Mouse (Mus musculus): Measurements from ENCODE around the gene Olfr55. TPM values are rescaled to one million over a fixed set of nuclear protein-coding genes. Genes with fewer than 3 reads are reported as not detected.
"Not testable (repeated sequence)": the region's sequence is repeated elsewhere in the genome, so short reads cannot be mapped to it uniquely, and the experiment has no call there.

Gene Olfr55
- not detected for total RNA-seq (2021)
- long read RNA-seq, experiment 1: 0 reads
- long read RNA-seq, experiment 2: 0 reads

DNA sequence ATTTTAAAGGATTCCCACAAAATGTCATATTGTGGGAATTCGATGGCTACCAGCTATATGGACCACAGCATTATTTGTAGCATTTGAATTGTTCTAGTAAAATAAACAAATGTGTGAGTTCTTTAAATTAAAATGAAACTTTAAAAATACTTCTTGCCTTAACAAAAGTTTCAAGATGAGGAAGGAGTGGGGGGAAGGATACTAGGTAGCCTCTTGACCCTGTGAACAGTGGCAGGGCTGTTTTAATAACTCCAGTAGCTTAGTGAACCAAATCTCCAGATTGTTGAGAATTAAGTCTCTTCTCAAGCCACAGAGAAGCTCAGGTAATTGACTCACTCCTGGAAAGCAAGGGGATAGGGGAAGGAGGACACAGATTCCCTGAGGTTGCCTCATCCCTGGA lies at the start of gene Olfr55:
Gene Olfr55, plus strand, starts transcription at position 301 of the 400 bp plus-strand sequence.
- DNase-seq (ENCODE audit: low spot score in 2 of 2): not testable (repeated sequence)

DNA sequence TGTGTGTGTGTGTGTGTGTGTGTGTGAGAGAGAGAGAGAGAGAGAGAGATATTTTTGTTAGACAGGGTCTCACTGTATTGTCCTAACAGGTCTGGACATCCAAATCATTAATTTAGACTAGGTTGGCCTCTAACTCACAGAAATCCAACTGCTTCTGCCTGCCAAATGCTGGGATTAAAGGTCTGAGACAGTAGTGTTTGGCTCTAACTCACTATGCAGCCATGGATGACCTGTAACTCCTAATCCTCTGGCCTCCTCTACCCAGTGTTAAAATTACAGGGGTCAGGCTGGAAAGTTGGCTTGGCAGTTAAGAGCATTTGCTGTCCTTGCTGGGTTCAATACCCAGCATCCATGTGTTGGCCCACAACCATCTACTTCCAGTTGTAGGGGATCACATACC lies 43.7 kb upstream of the Olfr55 start:
- DNase-seq (ENCODE audit: low spot score in 2 of 2): no peak

DNA sequence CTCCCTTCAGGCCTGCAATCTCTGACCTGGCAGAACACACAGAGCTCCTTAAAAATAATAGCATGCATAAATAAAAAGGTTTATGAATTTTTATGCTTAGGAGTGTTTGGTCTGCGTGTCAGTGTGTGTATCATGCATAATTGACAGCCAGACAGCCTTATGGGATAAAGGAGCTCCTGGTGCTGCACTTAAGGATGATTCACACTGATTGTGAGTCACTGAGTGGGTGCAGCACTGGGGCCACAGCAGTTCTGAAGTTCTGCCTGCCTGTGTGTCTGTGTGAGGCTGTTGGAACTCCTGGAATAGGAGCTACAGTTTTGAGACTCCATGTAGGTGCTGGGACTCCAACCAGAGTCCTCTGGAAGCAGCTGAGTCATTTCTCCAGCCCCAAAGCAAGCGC lies 42.0 kb upstream of the Olfr55 start:
- DNase-seq (ENCODE audit: low spot score in 2 of 2): no peak

DNA sequence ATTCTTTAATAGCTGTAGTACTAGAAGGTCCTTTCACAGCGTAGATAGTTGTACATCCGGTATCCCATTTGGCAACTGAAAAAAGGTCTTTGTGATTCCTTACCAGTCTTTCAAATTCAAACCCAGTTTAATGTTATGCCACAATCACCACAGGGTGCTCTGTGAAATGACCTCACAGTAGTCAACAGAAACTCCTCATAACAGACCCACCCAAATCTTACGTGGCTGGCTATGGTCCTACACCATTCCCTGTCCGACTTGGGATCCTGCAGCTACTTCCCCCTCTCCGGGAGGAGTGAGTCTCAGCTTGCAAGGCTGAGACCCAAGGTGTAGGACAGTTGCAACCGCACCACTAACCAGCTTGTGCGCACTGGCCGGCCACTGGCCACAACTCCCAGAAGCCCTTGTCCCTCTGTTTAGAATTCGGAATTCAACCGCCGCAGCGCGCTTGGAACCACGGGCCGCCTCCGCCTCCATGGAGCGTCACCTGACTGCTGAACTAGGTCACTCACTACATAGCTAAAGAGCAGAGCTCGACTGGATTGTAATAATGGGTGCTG lies 28.9 kb upstream of the Olfr55 start, which contains the start of gene Morc2b:
Gene Morc2b, minus strand, starts transcription at position 423 of the 560 bp plus-strand sequence.
- no peak for DNase-seq (ENCODE audit: low spot score in 2 of 2)

DNA sequence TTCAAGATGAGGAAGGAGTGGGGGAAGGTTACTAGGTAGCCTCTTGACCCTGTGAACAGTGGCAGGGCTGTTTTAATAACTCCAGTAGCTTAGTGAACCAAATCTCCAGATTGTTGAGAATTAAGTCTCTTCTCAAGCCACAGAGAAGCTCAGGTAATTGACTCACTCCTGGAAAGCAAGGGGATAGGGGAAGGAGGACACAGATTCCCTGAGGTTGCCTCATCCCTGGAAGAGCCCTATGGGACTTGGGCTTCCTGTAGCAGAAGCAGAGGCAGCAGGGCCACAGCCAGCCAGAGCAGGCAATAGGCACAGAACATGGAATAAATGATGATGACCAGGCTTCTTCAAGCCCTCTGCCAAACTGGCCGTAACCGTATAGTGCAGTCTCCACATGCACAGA lies 22.8 kb downstream of the Olfr55 start, which contains the start of gene Olfr239:
Gene Olfr239, plus strand, starts transcription at position 301 of the 400 bp plus-strand sequence.
- not testable (repeated sequence) for DNase-seq (ENCODE audit: low spot score in 2 of 2)

DNA sequence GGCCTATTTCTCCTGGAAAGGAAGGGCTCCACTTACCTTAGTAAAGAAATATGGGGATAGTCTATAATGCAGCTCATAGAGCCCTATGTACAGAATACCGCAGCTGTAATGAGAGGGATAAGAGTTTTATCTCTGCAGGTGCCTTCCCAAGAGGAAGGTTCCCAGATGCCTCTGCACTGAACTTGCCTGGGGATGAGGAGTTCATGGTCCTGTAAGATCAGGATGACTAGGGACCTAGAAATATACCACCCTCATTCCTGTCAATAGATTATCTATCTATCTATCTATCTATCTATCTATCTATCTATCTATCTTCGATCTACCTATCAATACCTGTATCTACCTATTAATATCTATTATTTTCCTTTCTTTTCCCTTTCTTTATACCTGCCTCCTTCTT lies 53.3 kb downstream of the Olfr55 start, which contains the start of gene Olfr1564:
Gene Olfr1564, minus strand, starts transcription at position 101 of the 400 bp plus-strand sequence.
- DNase-seq (ENCODE audit: low spot score in 2 of 2): no peak

Other genes starting within 250 kb of the Olfr55 start
- 10 to 100 TPM; 49.7 to 67.3 TPM for gene Cyp4f13, start 221.0 kb upstream of the Olfr55 start, total RNA-seq (2021)
- 1 to 10 TPM; 5.6 to 5.7 TPM for gene Zfp472, start 202.6 kb upstream of the Olfr55 start, total RNA-seq (2021)
- gene Zfp952, start 175.3 kb upstream of the Olfr55 start, total RNA-seq (2021): 10 to 100 TPM; 10.1 to 12.3 TPM
- gene Zfp763, start 135.0 kb upstream of the Olfr55 start, total RNA-seq (2021): 1 to 10 TPM; 5.2 to 6.4 TPM
- gene 4921501E09Rik, start 100.4 kb upstream of the Olfr55 start, total RNA-seq (2021): not detected
- gene Zfp563, start 79.1 kb upstream of the Olfr55 start, total RNA-seq (2021): 10 to 100 TPM in 1 of 2 experiments, 1 to 10 TPM in 1; 7.2 to 10.8 TPM
- gene Morc2b, start 28.8 kb upstream of the Olfr55 start, total RNA-seq (2021): not detected
- not detected for gene Olfr239, start 22.9 kb downstream of the Olfr55 start, total RNA-seq (2021)
- gene Olfr1564, start 53.2 kb downstream of the Olfr55 start, total RNA-seq (2021): not detected
- 1 to 10 TPM; 5.8 to 8.6 TPM for gene Zfp955a, start 86.7 kb downstream of the Olfr55 start, total RNA-seq (2021)
- under 1 TPM in 1 of 2 experiments, not detected in 1; 0.03 TPM for gene Olfr63, start 96.2 kb downstream of the Olfr55 start, total RNA-seq (2021)
- gene Zfp955b, start 121.1 kb downstream of the Olfr55 start, total RNA-seq (2021): 10 to 100 TPM in 1 of 2 experiments, 1 to 10 TPM in 1; 8.3 to 10.6 TPM
- 1 to 10 TPM; 6.1 to 7.2 TPM for gene Zfp81, start 190.4 kb downstream of the Olfr55 start, total RNA-seq (2021)
- gene Zfp101, start 226.2 kb downstream of the Olfr55 start, total RNA-seq (2021): 1 to 10 TPM; 5.4 to 5.8 TPM

Measured in adrenal gland, adult 18-20 months (tissue).